8 mouse cellular contexts compared by ENCODE assay signal in the genomic region with DNA sequence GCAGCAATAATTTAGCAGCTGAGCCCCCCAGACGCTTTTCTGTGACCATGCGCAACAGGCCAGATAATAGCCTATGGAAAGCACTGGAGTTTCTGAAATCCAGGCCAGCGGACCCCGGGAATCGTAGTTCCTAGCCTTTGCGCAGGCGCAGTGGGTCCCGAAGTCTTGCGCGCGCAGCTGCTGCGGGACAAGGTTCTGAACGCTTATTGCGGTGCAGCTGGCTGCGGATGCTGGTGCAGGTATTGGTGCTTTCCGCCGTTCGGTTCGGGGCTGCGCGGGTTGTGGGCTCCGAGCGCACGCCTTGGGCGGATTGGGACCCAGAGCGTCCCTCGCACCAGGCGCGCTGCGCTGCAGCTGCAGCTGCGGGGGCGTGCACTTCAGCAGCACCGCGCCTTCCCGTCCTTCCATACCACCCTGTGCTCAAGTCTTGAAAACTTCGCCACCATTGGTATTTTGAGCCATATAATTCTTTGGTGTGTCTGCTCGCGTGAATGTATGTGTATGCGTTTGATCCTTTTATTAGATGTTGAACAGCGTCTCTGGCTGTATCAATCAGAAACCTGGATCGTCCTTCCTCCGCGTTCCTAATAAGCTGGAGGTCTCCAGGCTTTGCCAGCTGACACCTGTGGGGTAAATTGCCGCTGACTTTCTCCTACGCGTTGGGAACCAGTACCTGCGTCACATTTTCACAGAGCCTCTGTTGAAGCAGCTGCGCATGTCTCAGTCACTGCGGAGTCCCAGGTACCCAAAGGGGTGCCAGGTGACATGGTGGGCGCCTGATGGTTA. TPM values are rescaled to one million over a fixed set of nuclear protein-coding genes. Genes with fewer than 3 reads are reported as not detected.
DNase-seq lines count a peak whose midpoint lies in the region; ATAC-seq and TF ChIP-seq lines count a peak whose summit lies in the region.

Zkscan16 (plus strand) TSS at position 209 of the 786 bp plus-strand sequence.

- no peaks in the 10 kb centered on the region; the same call in 1 of the 2 replicates for H3K4me1 ChIP-seq in bone marrow, adult 2 months (ENCODE audit: control insufficient read depth, insufficient read depth, low read length)
- H3K4me1 ChIP-seq in embryonic facial prominence, embryonic 13.5 days = peaks cover 17% of the 10 kb centered on the region
- peaks cover 6% of the 10 kb centered on the region; the same call in 1 of the 2 replicates for H3K4me1 ChIP-seq in limb, embryonic 11.5 days (ENCODE audit: control insufficient read depth, insufficient read depth, low read length)
- H3K4me1 ChIP-seq in midbrain, embryonic 12.5 days = peaks cover 14% of the 10 kb centered on the region; the same call in 1 of the 2 replicates
- H3K4me1 ChIP-seq in small intestine, adult 2 months (ENCODE audit: control insufficient read depth, insufficient read depth, insufficient read length, low read length) = peaks cover 3% of the 10 kb centered on the region

- H3K27ac ChIP-seq in bone marrow, adult 2 months (ENCODE audit: control insufficient read depth, insufficient read depth, low read depth, low read length, poor library complexity) = peak within 1 kb of the TSS; percentile 11; the same call in 1 of the 2 replicates
- H3K27ac ChIP-seq in embryonic facial prominence, embryonic 13.5 days = peak within 1 kb of the TSS; percentile 44; the same call in 1 of the 2 replicates
- no peak within 1 kb of the TSS for H3K27ac ChIP-seq in limb, embryonic 11.5 days (replicated peaks; ENCODE audit: low read depth, low read length)
- no peak within 1 kb of the TSS for H3K27ac ChIP-seq in midbrain, embryonic 12.5 days (replicated peaks)
- no peak within 1 kb of the TSS for H3K27ac ChIP-seq in small intestine, adult 2 months (ENCODE audit: insufficient read depth, low read depth, low read length)

- WGBS in bone marrow, adult 2 months = 2% methylated on average over 50 of the region's 50 CpGs
- WGBS in embryonic facial prominence, embryonic 13.5 days = 1% methylated on average over 50 of the region's 50 CpGs
- 1% methylated on average over 50 of the region's 50 CpGs for WGBS in limb, embryonic 11.5 days
- WGBS in midbrain, embryonic 12.5 days = 2% methylated on average over 50 of the region's 50 CpGs
- WGBS in small intestine, adult 2 months = 2% methylated on average over 50 of the region's 50 CpGs

- peak; percentile 32; the same call in 1 of the 2 replicates for TF ChIP-seq POLR2A in bone marrow, adult 2 months (IDR thresholded peaks at IDR 0.05; ENCODE audit: borderline replicate concordance, control insufficient read depth, low read depth, low read length)
- TF ChIP-seq POLR2A in small intestine, adult 2 months (IDR thresholded peaks at IDR 0.05; ENCODE audit: low read depth, low read length) = no peak

- peak within 1 kb of the TSS; percentile 74 for H3K4me3 ChIP-seq in bone marrow, adult 2 months (replicated peaks; ENCODE audit: control insufficient read depth, low read depth, low read length)
- peak within 1 kb of the TSS; percentile 74 for H3K4me3 ChIP-seq in embryonic facial prominence, embryonic 13.5 days
- peak within 1 kb of the TSS; percentile 70 for H3K4me3 ChIP-seq in limb, embryonic 11.5 days (ENCODE audit: low read depth, low read length)
- H3K4me3 ChIP-seq in midbrain, embryonic 12.5 days = peak within 1 kb of the TSS; percentile 65
- H3K4me3 ChIP-seq in small intestine, adult 2 months (ENCODE audit: low read depth, low read length) = peak within 1 kb of the TSS; percentile 68

- peaks cover 3% of the 10 kb centered on the region; the same call in 1 of the 2 replicates for H3K36me3 ChIP-seq in embryonic facial prominence, embryonic 13.5 days
- no peaks in the 10 kb centered on the region for H3K36me3 ChIP-seq in limb, embryonic 11.5 days (ENCODE audit: control insufficient read depth, insufficient read depth, low read length)
- H3K36me3 ChIP-seq in midbrain, embryonic 12.5 days = no peaks in the 10 kb centered on the region
- no peaks in the 10 kb centered on the region for H3K36me3 ChIP-seq in small intestine, adult 2 months (ENCODE audit: control insufficient read depth, insufficient read depth, low read length)

- peak within 1 kb of the TSS; percentile 83 for H3K4me2 ChIP-seq in embryonic facial prominence, embryonic 13.5 days
- peak within 1 kb of the TSS; percentile 77 for H3K4me2 ChIP-seq in limb, embryonic 11.5 days (ENCODE audit: low read depth, severe bottlenecking)
- H3K4me2 ChIP-seq in midbrain, embryonic 12.5 days (replicated peaks) = peak within 1 kb of the TSS; percentile 83

- H3K9me3 ChIP-seq in embryonic facial prominence, embryonic 13.5 days = no peaks in the 10 kb centered on the region
- no peaks in the 10 kb centered on the region for H3K9me3 ChIP-seq in limb, embryonic 11.5 days (ENCODE audit: control insufficient read depth, low read length)
- no peaks in the 10 kb centered on the region for H3K9me3 ChIP-seq in midbrain, embryonic 12.5 days

- peak; percentile 53 to 56 for DNase-seq in heart, adult 9 months (ENCODE audit: low spot score in 2 of 2)
- DNase-seq in kidney, adult 8-10 months = peak; percentile 31 to 62
- peak; percentile 95 for DNase-seq in limb, embryonic 11.5 days (ENCODE audit: low spot score)
- no peak for DNase-seq in adipocyte (ENCODE audit: low spot score)

- ATAC-seq in embryonic facial prominence, embryonic 13.5 days (ENCODE audit: insufficient number of reproducible peaks, insufficient read depth, low FRiP score, low TSS enrichment, low read depth) = peak; percentile 67
- ATAC-seq in limb, embryonic 11.5 days (ENCODE audit: insufficient number of reproducible peaks, low FRiP score, low TSS enrichment, low read depth) = peak; percentile 62; the same call in 1 of the 2 replicates
- ATAC-seq in midbrain, embryonic 12.5 days (ENCODE audit: low FRiP score, low read depth) = peak; percentile 91

- no peak for TF ChIP-seq CTCF in bone marrow, adult 2 months (IDR thresholded peaks at IDR 0.05; ENCODE audit: control insufficient read depth, insufficient read depth, low read length)
- TF ChIP-seq CTCF in small intestine, adult 2 months (IDR thresholded peaks at IDR 0.05; ENCODE audit: extremely low read depth, insufficient read length, insufficient replicate concordance, low read depth, low read length) = no peak

- H3K27me3 ChIP-seq in embryonic facial prominence, embryonic 13.5 days = peaks cover 3% of the 10 kb centered on the region; the same call in 1 of the 2 replicates
- no peaks in the 10 kb centered on the region for H3K27me3 ChIP-seq in limb, embryonic 11.5 days (ENCODE audit: control insufficient read depth, insufficient read depth, low read length)
- H3K27me3 ChIP-seq in midbrain, embryonic 12.5 days = peaks cover 17% of the 10 kb centered on the region
- peaks cover 4% of the 10 kb centered on the region; the same call in 1 of the 2 replicates for H3K27me3 ChIP-seq in small intestine, adult 2 months (ENCODE audit: control insufficient read depth, insufficient read depth, low read length)

- peak within 1 kb of the TSS; percentile 80 for H3K9ac ChIP-seq in embryonic facial prominence, embryonic 13.5 days
- peak within 1 kb of the TSS; percentile 81 for H3K9ac ChIP-seq in limb, embryonic 11.5 days (ENCODE audit: low read length)
- peak within 1 kb of the TSS; percentile 60 for H3K9ac ChIP-seq in midbrain, embryonic 12.5 days (replicated peaks)

RNA-seq across cellular contexts. Expression of gene Zkscan16, which starts in this region (rescaled TPM):
- not detected in 2 replicates for polyA plus RNA-seq in bone marrow, adult 2 months (2011; ENCODE audit: insufficient read depth, insufficient read length, low replicate concordance, missing spikeins)
- 1.2 and 1.4 TPM in 2 replicates for polyA plus RNA-seq in embryonic facial prominence, embryonic 13.5 days (2015; fragmentation: Nextera tagmentation; extraction: Ambion mirVana)
- polyA plus RNA-seq in limb, embryonic 11.5 days (2014; fragmentation: Nextera tagmentation; extraction: Ambion mirVana) = 1.1 TPM in 2 replicates
- polyA plus RNA-seq in midbrain, embryonic 12.5 days (2016; fragmentation: Nextera tagmentation; extraction: Ambion mirVana) = 1.1 TPM in 2 replicates
- polyA plus RNA-seq in small intestine, adult 2 months (2012; rRNA removed) = not detected in 2 replicates

Comparison
In these comparisons a context has a peak if more than half of its experiments do, and no peak if none do; other contexts are left out.
1. H3K27ac ChIP-seq: peak in bone marrow, adult 2 months (single experiment) and embryonic facial prominence, embryonic 13.5 days (single experiment); none in limb, embryonic 11.5 days (single experiment), midbrain, embryonic 12.5 days (single experiment) and small intestine, adult 2 months (single experiment).
2. Peak in every context shown above with its lines, with median percentiles within 50 percentile points of each other: H3K4me3 ChIP-seq, ATAC-seq, H3K4me2 ChIP-seq and H3K9ac ChIP-seq.